Mouse (Mus musculus): ENCODE measurements around the gene Castor2. TPM values are rescaled to one million over a fixed set of nuclear protein-coding genes. Genes with fewer than 3 reads are reported as not detected.

Castor2 gene
- polyA plus RNA-seq (2017; shearing (Covaris generic)): 6.6 TPM

DNA sequence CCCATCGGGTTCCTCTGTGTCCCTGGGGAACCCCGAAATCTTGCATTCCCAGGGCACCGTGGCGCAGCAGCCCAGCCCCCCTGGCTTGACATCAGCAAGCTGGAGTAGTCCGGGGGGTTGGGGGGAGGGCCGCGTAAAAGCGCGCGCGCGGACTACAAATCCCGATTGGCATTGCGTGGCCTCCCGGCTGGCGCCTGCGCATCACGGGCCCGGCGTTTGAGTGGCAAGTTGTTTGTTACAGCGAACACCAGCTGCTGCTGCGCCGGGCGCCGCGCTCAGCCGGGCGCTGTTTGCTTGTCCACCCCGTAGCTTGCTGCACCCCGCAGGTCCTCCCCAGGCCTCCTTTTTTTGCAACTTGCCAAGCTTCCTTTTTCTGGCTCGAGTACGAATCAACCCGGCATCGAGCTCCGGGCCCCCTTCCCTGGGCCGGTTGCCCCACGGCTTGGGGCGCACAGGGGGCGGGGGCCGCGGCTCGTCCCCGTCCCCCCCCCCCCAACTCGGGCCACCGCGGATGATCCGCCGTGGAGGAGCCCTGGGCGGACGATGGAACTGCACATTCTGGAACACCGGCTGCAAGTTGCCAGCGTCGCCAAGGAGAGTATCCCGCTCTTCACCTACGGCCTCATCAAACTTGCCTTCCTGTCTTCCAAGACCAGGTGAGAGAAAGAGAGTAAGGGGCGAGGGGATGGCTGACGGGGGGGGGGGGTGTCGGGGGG is at the start of gene Castor2:
Gene Castor2 (plus strand): TSS at position 216 of the 716 bp plus-strand sequence.

DNA sequence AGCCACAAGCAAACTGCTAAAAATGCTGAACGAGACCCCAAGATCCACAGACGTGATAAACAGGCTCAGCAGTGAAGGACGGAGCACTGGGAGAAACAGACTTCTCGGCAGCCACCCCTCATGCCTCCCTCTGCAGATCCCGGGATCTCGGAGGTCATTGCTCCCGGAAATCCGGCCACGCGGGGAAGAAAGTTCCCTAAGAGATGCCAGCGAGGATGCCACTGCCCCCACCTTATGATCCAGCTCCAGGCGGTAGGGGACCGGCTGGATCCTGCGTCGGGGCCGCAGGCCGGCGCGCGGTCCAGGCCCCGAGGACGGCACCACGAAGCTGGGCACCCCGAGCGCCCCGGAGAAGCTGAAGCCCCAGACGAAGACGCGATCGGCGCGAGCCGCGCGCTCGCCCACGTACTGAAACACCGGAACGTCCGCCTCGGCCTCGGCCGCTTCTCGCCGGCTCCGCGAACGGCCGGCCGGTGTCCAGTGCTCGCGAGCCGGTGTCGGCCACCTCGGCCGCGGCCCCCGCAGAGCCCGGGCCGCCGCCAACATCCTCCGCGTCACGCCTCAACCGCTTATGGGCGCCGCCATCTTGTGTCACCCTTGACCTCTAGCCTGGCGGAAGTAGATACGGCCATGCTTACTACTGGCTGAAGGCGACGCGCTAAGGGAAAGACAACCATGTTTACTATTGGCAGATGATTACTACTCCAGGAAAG is 76.8 kb downstream of the Castor2 start, which contains the start of gene Rcc1l:
Gene Rcc1l (minus strand): TSS at position 606 of the 713 bp plus-strand sequence.

DNA sequence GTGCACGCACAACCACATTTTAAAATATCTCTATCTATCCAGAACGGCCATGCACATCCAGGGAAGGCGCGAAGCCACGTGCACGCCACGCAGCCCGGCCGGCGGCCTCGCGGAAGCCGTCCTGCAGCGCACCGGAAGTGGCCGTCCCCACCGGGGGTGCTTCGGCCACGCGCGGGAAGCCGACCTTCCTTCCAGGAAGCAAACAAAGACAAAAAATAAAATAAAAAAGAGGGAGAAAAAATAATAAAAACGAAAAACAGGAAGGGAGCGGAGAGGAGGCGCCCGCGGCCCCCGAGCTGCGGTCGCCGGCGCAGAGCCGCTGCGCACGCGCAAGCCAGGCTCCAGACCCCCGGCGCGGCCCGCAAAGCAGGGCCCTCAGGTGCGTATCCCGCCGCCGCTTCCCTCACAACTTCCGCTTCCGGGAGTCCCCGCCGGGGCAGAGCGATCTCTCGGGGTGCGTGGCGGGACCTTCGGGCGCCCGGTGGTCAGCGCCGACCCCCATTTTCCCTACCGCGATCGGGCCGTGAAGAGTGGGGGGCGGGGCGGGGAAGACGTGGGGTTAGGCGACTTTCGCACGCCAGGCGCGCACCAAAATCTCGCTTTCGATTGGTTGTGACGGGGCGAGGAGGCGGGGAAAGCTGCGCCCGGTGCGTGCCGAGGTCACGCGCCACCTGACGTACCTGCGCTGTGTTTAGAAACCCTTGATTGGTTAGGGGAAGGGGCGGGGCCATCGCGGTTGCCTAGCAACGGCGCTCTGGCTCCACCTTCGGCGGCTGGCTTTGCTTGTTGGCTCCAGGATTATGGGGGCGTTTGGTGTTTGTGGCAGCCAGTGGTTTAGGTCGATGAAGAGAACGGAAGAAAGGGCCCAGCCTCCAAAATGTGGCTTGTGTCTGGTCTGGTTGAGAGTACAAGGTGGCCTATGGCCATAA is 84.6 kb downstream of the Castor2 start, which contains the start of gene Gtf2ird2:
Gene Gtf2ird2 (plus strand): TSS at position 140 of the 929 bp plus-strand sequence.

Other genes with a start within 250 kb of the Castor2 start
- gene Rcc1l, start 77.1 kb downstream of the Castor2 start, polyA plus RNA-seq (2017; shearing (Covaris generic)): 27.3 TPM
- gene Gtf2ird2, start 84.3 kb downstream of the Castor2 start, polyA plus RNA-seq (2017; shearing (Covaris generic)): 18.4 TPM
- gene Ncf1, start 129.9 kb downstream of the Castor2 start, polyA plus RNA-seq (2017; shearing (Covaris generic)): 4.6 TPM
- gene Gtf2i, start 215.0 kb downstream of the Castor2 start, polyA plus RNA-seq (2017; shearing (Covaris generic)): 450 TPM